Mouse (Mus musculus) bone marrow macrophage, adult 2 months (primary cell): Measurements from ENCODE around the gene Homer1.

Source experiments
- CTCF ChIP-seq: IDR thresholded peaks from 2 replicates; pipeline ENCODE4 v1.5.1; 2012; ENCODE audit warnings: low read depth, mild to moderate bottlenecking, low read length, moderate library complexity
- POLR2A ChIP-seq: IDR thresholded peaks from 2 replicates; pipeline ENCODE4 v1.6.1; 2012; ENCODE audit warnings: mild to moderate bottlenecking, low read depth, low read length, borderline replicate concordance

- TF ChIP-seq POLR2A (no peak), CTCF (no peak)
Measured at GRCm38 (mm10) chr13:93388594-93389241, 89.3 kb downstream of the Homer1 start.
